ENCODE assay signal across 8 mouse cellular contexts in the genomic region with DNA sequence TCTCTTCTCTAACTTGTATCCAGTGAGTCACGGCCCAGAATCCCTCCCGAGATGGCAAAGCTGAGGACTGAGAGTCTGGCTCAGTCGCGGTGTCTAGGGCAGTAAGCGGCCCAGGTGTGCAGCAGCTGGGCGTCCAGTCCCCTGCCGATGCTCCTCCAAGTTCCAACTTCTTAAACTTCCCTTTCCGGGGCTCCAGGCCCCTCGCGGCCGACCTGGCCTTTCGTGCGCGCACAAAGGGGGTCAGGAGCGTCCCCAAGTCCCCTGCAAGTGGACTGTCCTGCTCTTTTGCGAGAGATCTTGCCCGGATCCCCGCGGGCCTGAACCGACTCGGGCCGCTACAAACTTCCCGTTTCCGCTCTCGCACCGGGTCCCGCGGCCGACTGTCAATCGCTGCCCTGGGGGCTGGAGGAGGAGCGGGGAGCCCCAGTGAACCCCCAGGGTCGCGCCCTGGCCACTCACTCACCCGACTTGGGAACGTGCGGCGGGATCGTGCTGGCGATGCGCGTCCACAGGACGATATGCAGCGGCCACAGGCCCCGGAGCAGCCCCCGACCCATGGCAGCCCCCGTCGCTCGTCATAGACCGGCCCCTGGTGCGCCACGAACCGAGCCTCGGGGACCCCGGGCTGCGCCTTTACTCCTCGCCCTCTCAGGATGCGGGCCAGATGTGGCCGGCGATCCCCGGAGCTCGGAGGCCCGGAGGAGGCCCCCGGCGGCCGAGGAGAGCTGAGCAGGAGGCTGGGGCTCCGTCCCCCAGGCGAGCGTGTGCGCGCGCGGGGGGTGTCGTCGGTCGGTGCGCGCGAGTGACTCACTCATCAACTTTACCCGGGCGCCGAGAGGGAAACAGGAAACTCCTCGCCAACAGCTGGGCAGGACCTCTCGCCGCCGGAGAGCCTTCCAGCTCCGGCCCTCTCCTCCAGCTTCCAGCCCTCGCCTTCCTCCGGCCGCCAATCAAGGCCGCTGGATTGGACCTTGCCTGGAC. TPM values are rescaled to one million over a fixed set of nuclear protein-coding genes. Genes with fewer than 3 reads are reported as not detected.
DNase-seq lines count a peak whose midpoint lies in the region; ATAC-seq and TF ChIP-seq lines count a peak whose summit lies in the region.

A gene (minus strand): TSS at position 880 of the 981 bp plus-strand sequence.

- TF ChIP-seq CTCF in stomach, postnatal 0 days (IDR thresholded peaks at IDR 0.05; ENCODE audit: low read depth), result peak; percentile 32; the same call in 1 of the 2 replicates

- ATAC-seq in forebrain, embryonic 11.5 days (replicated peaks; ENCODE audit: low FRiP score), result peak; percentile 80
- ATAC-seq in heart, embryonic 15.5 days (replicated peaks; ENCODE audit: insufficient number of reproducible peaks, insufficient read depth, low FRiP score, low read depth), result peak; percentile 87
- ATAC-seq in liver, embryonic 16.5 days (ENCODE audit: low read depth), result peak; percentile 71
- ATAC-seq in neural tube, embryonic 11.5 days (ENCODE audit: insufficient read depth, low FRiP score, low TSS enrichment), result peak; percentile 58
- ATAC-seq in stomach, postnatal 0 days (ENCODE audit: low FRiP score, low TSS enrichment), result peak; percentile 90

- H3K9me3 ChIP-seq in forebrain, embryonic 11.5 days (ENCODE audit: control insufficient read depth, low read length), result no peaks in the 10 kb centered on the region
- H3K9me3 ChIP-seq in heart, embryonic 15.5 days (replicated peaks), result no peaks in the 10 kb centered on the region
- H3K9me3 ChIP-seq in liver, embryonic 16.5 days (replicated peaks; ENCODE audit: control insufficient read depth, low read length), result no peaks in the 10 kb centered on the region
- H3K9me3 ChIP-seq in neural tube, embryonic 11.5 days (ENCODE audit: control insufficient read depth, low read length), result no peaks in the 10 kb centered on the region
- no peaks in the 10 kb centered on the region for H3K9me3 ChIP-seq in stomach, postnatal 0 days (ENCODE audit: control insufficient read depth, low read length)

- peak within 1 kb of the TSS; percentile 72 for H3K9ac ChIP-seq in forebrain, embryonic 11.5 days (ENCODE audit: low read length)
- peak within 1 kb of the TSS; percentile 89 for H3K9ac ChIP-seq in heart, embryonic 15.5 days
- peak within 1 kb of the TSS; percentile 79 for H3K9ac ChIP-seq in liver, embryonic 16.5 days (ENCODE audit: low read depth, low read length)
- peak within 1 kb of the TSS; percentile 78 for H3K9ac ChIP-seq in neural tube, embryonic 11.5 days (ENCODE audit: low read length)
- H3K9ac ChIP-seq in stomach, postnatal 0 days (ENCODE audit: low read length), result peak within 1 kb of the TSS; percentile 99

- no peaks in the 10 kb centered on the region for H3K4me1 ChIP-seq in forebrain, embryonic 11.5 days (replicated peaks; ENCODE audit: control insufficient read depth, insufficient read depth, low read length)
- H3K4me1 ChIP-seq in heart, embryonic 15.5 days (replicated peaks), result peaks cover 27% of the 10 kb centered on the region
- peaks cover 7% of the 10 kb centered on the region for H3K4me1 ChIP-seq in liver, embryonic 16.5 days (ENCODE audit: control insufficient read depth, low read depth, low read length)
- no peaks in the 10 kb centered on the region for H3K4me1 ChIP-seq in neural tube, embryonic 11.5 days (ENCODE audit: control insufficient read depth, insufficient read depth, low read length)
- no peaks in the 10 kb centered on the region; the same call in 1 of the 2 replicates for H3K4me1 ChIP-seq in stomach, postnatal 0 days (replicated peaks; ENCODE audit: control insufficient read depth, insufficient read depth)

- no peak within 1 kb of the TSS for H3K27ac ChIP-seq in forebrain, embryonic 11.5 days (ENCODE audit: low read depth, low read length)
- peak within 1 kb of the TSS; percentile 90 for H3K27ac ChIP-seq in heart, embryonic 15.5 days
- H3K27ac ChIP-seq in liver, embryonic 16.5 days (ENCODE audit: low read length), result peak within 1 kb of the TSS; percentile 86
- H3K27ac ChIP-seq in neural tube, embryonic 11.5 days (ENCODE audit: low read depth, low read length), result peak within 1 kb of the TSS; percentile 56; the same call in 1 of the 2 replicates
- peak within 1 kb of the TSS; percentile 99 for H3K27ac ChIP-seq in stomach, postnatal 0 days (replicated peaks)

- H3K4me2 ChIP-seq in forebrain, embryonic 11.5 days (ENCODE audit: low read depth, low read length, severe bottlenecking), result peak within 1 kb of the TSS; percentile 93
- H3K4me2 ChIP-seq in heart, embryonic 15.5 days, result peak within 1 kb of the TSS; percentile 76
- peak within 1 kb of the TSS; percentile 69 for H3K4me2 ChIP-seq in liver, embryonic 16.5 days (ENCODE audit: low read depth, low read length)
- peak within 1 kb of the TSS; percentile 94 for H3K4me2 ChIP-seq in neural tube, embryonic 11.5 days (ENCODE audit: low read depth)
- H3K4me2 ChIP-seq in stomach, postnatal 0 days (replicated peaks; ENCODE audit: low read depth), result peak within 1 kb of the TSS; percentile 50

- under 1% methylated on average over 90 of the region's 90 CpGs for WGBS in forebrain, embryonic 11.5 days
- WGBS in heart, embryonic 15.5 days, result under 1% methylated on average over 90 of the region's 90 CpGs
- WGBS in liver, embryonic 16.5 days (ENCODE audit: insufficient replicate concordance), result under 1% methylated on average over 82 of the region's 90 CpGs
- WGBS in neural tube, embryonic 11.5 days, result under 1% methylated on average over 90 of the region's 90 CpGs
- WGBS in stomach, postnatal 0 days, result under 1% methylated on average over 86 of the region's 90 CpGs

- H3K27me3 ChIP-seq in forebrain, embryonic 11.5 days (ENCODE audit: control insufficient read depth, insufficient read depth, low read length), result 0 out of 2 replicates have a peak, but pooled peaks cover 3% of the 10 kb centered on the region
- H3K27me3 ChIP-seq in heart, embryonic 15.5 days, result no peaks in the 10 kb centered on the region
- H3K27me3 ChIP-seq in liver, embryonic 16.5 days (ENCODE audit: control insufficient read depth, insufficient read depth, low read depth, low read length), result peaks cover 7% of the 10 kb centered on the region; the same call in 1 of the 2 replicates
- H3K27me3 ChIP-seq in neural tube, embryonic 11.5 days (ENCODE audit: control insufficient read depth, insufficient read depth, low read length), result peaks cover 6% of the 10 kb centered on the region; the same call in 1 of the 2 replicates
- no peaks in the 10 kb centered on the region for H3K27me3 ChIP-seq in stomach, postnatal 0 days (ENCODE audit: control insufficient read depth, insufficient read depth, low read length)

- DNase-seq in 416B (ENCODE audit: low read depth), result peak; percentile 86
- peak; percentile 95 for DNase-seq in adrenal gland, postnatal 14 days
- DNase-seq in forebrain, embryonic 11.5 days (ENCODE audit: low spot score), result peak; percentile 83
- DNase-seq in kidney, postnatal 10 days, result peak; percentile 92
- peak; percentile 79 for DNase-seq in neural tube, embryonic 11.5 days (ENCODE audit: low spot score)
- DNase-seq in stomach, postnatal 0 days (ENCODE audit: low spot score), result peak; percentile 93

- no peaks in the 10 kb centered on the region for H3K36me3 ChIP-seq in forebrain, embryonic 11.5 days (ENCODE audit: control insufficient read depth, insufficient read depth, low read length)
- H3K36me3 ChIP-seq in heart, embryonic 15.5 days, result no peaks in the 10 kb centered on the region
- no peaks in the 10 kb centered on the region for H3K36me3 ChIP-seq in liver, embryonic 16.5 days (ENCODE audit: control insufficient read depth, insufficient read depth)
- no peaks in the 10 kb centered on the region for H3K36me3 ChIP-seq in neural tube, embryonic 11.5 days (ENCODE audit: control insufficient read depth, insufficient read depth, low read length)
- no peaks in the 10 kb centered on the region for H3K36me3 ChIP-seq in stomach, postnatal 0 days (ENCODE audit: control insufficient read depth, insufficient read depth, low read length)

- no peak for TF ChIP-seq EP300 in stomach, postnatal 0 days (optimal IDR thresholded peaks at IDR 0.05)

- peak within 1 kb of the TSS; percentile 61 for H3K4me3 ChIP-seq in forebrain, embryonic 11.5 days (ENCODE audit: low read depth, low read length)
- peak within 1 kb of the TSS; percentile 75 for H3K4me3 ChIP-seq in heart, embryonic 15.5 days
- peak within 1 kb of the TSS; percentile 70 for H3K4me3 ChIP-seq in liver, embryonic 16.5 days (ENCODE audit: low read depth, low read length)
- peak within 1 kb of the TSS; percentile 73 for H3K4me3 ChIP-seq in neural tube, embryonic 11.5 days (ENCODE audit: low read depth, low read length)
- H3K4me3 ChIP-seq in stomach, postnatal 0 days (ENCODE audit: low read depth, low read length), result peak within 1 kb of the TSS; percentile 88

RNA-seq across cellular contexts. Expression of the gene that starts here (rescaled TPM):
- 62.4 and 84.4 TPM in 2 replicates for total RNA-seq in adrenal gland, postnatal 14 days (2021)
- polyA plus RNA-seq in forebrain, embryonic 11.5 days (2014; fragmentation: Nextera tagmentation; extraction: Ambion mirVana), result 8.1 and 8.7 TPM in 2 replicates
- polyA plus RNA-seq in heart, embryonic 15.5 days (2015; fragmentation: Nextera tagmentation; extraction: Ambion mirVana), result 20.2 and 29.5 TPM in 2 replicates
- polyA plus RNA-seq in liver, embryonic 16.5 days (2015; fragmentation: Nextera tagmentation; extraction: Ambion mirVana), result 5.9 and 7.5 TPM in 2 replicates
- polyA plus RNA-seq in neural tube, embryonic 11.5 days (2014; fragmentation: Nextera tagmentation; extraction: Ambion mirVana), result 12.6 and 13.2 TPM in 2 replicates
- polyA plus RNA-seq in stomach, postnatal 0 days (2015; fragmentation: Nextera tagmentation; extraction: Ambion mirVana), result 16.8 and 18.5 TPM in 2 replicates
